Mouse (Mus musculus) retina, postnatal 7 days (tissue): ENCODE results near the gene Bin2.

Experiments
- DNase-seq: peaks from one replicate; pipeline ENCODE4 v3.0.0-alpha.2; 2012; ENCODE audit warnings: low read depth, low spot score

Bin2 gene

DNA sequence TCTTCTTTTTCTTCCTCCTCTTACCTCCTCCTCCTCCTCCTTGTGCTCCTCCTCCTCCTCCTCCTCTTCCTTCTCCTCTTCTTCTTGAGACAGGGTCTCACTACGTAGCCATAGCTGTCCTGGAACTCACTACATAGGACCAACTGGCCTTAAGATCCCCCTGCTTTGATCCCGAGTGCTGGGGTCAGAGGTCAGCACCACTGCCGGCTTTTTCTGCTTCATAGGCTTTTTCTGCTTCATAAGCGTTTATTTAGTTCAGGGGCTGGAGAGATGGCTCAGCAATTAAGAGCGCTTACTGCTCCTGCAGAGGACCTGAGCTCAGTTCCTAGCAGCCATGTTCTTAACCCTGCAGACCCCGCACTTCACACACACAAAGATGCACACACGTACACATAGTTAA, 12.4 kb upstream of the Bin2 start:
- no peak for DNase-seq

DNA sequence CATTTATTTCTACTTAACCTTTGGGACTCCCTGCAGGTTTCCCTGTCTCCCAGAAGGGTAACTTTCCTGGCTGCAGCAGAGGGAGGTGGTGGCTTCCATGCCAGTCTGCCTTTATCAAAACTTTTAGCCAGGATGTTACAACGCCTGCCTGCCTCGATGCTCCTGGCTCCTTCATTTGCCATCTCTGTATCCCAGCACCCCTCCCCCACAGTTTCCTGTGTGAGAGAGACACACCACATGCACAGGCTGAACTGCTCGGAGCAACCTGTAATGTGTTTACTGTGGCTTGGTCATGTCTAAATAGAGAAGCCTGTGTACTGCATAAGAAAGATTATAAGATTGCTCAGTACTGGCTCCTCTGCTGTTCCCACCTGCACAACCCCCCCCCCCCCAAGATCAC, 11.0 kb upstream of the Bin2 start:
- no peak for DNase-seq

DNA sequence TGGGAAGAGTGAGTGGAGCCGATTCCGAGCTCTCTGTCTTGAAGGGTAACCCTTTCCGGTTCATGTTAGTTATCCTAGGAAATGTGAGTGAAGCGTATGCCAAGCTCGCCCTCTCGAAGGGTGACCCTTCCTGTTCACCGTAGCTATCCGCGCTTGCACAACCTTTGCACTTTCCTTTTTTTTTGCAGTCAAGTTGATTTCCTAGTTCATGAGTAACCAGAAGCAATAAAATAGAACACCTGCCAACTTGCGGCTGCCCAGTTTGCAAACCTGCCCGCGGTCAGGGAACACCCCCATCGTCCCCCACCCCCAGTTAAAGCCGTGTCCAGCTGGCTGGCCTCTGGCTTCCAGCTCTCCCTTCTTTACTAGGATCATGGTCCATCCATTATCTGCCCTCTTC, 9.7 kb upstream of the Bin2 start:
- no peak for DNase-seq

DNA sequence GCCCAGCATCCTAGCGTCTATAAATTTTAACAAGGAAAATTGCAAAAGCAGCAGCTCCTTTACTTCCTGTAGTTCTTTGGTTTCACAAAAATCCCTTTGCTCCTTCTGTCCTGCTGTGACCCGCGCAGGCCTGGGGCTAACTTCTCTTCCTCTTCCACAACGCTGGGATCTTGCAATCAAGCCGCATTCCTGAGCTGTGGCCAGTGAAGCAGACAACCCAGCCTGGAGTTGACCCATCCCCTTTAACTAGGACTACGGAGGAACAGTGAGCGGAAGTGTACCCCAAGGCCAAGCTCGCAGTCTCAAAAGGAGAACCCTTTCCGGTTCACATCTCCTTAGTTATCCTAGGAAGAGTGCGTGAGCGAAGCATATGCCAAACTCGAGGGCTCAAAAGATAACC, 9.2 kb upstream of the Bin2 start:
- no peak for DNase-seq

DNA sequence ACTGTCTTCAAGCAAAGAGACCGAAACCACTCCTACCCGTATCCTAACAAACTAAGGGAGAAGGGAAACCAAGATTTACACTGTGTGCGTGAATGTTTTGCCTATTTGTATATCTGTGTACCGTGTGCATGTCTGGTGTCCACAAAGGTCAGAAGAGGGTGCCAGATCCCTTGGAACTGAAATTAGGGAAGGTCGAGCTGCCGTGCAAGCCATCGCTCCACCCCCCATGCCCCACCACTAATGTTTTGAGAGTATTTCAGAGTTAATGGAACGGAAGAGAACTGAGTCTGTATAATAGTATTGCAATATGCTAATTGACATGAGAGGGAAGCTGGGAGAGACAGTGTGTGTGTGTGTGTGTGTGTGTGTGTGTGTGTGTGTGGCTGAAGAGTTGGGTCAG, 8.3 kb upstream of the Bin2 start:
- no peak for DNase-seq

DNA sequence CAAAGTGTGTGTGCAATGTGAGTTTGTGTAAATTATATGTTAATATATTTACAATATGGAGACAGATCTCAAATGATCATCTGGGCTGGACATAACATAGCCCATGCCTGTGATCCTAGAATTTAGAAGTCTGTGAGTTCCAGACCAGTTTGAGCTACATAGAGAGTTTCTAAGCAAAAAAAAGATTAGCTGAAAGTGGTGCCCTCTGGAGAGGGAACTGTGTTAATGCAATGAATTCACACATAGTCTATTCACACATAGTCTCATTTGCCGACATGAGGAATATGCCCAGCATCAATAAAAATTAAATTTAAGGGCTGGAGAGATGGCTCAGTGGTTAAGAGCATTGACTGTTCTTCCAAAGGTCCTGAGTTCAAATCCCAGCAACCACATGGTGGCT, 7.2 kb upstream of the Bin2 start:
- no peak for DNase-seq

DNA sequence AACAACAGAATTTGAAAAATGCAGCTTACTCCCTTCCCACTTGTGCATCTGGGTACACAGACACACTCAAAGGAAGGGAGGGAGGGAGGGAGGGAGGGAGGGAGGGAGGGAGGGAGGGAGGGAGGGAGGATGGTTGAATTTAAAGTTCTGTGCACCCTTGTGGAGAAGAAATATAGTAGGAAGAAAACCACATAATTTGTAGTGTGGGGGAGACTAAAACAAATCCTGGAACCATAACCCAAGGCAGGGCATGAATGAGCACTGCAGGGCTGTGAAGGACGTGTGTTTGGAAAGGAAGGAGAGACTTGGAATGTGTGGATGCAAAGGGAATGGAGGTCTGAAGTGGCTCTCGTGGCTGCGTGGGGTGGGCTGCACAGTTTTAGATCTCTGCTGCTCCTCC, 6.1 kb upstream of the Bin2 start:
- DNase-seq: no peak

DNA sequence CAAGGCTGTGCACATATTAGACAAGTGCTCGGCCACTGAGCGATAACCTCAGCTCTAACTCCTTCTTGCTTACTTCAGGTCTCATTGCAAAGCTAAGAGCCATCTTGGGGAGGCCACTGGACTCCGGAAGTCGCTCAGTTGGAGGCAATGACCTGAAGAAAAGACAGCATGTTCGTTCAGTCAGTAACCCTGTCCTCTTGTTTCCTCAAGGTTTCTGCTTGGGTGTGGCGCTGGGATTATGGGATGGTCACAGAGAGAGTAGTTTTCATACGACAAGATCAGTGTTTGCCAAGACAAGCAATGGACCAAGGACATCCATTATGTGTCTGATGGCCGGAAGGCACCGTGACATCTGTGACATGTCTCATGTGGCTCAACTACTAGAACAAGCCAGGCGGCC, 5.2 kb upstream of the Bin2 start:
- no peak for DNase-seq

DNA sequence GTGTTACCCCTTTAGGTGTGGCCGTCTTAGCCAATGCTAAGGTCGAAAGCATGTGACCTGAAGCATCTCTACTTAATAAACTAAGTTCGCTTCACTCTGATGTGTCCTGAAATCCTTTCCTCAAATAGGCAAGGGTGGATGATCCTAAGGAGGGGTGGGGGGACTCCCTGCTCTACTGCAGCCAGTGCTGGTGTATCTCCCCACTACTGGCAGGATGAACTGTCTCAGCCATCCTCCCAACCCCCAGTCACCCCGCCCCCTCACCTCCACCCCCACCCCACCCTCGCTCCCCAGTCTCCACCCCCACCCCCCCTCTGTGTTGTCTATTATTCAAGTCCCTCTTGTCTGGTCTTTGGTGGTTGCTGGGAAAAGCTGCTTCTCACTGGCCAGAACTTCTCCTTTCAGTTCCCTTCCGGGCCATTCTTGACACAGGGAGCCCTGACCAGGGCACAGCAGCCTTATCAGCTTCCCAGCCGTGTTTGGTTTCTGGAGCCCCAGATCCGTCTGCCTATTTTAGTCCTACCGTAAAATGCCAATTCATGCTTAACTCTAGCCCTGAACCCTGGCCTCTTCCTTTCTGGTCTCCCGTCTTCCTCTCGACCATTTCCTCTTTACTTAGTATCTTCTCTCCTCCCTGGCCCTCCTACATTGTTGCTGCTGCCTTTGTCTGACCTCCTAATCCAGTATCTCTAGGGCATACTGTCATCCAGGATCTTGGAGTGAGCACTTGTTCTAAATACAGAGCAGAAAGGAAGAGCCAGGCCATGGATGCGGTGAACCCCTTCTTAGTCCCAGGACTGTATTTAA, 4.4 kb upstream of the Bin2 start:
- no peak for DNase-seq

DNA sequence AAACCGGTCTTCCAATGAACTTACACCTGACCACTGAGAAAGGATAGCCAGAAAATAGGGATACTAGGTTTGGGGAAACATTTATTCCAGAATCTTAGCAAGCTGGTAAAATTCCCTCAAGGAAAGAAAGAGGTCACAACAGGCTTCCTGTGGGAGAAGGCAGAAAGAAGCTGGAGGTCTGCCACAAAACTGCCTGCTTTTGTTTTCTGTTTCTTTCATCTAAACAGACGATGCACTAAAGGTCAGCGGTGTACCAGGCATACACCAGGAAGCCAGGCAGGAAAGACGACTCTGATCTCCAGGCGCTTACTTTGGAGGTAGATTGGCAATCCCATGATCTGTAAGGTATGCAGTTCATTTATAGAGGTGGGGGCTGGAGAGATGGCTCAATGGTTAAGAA, 1.5 kb upstream of the Bin2 start:
- no peak for DNase-seq

DNA sequence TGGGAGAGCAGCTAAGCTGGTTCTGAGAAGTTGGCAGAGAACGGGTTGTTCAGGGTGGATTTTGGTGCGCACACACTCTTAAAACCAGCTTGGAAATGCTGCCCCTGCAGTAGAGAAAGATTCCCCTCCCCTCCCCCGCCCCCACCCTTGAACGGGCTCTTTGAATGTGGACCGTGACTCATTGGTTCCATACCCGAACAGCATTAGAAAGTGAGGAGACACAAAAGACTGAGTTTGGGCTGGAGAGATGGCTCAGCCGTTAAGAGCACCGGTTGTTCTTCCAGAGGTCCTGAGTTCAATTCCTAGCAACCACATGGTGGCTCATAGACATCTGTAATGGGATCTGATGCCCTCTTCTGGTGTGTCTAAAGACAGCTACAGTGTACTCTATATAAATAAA, 651 bp upstream of the Bin2 start:
- DNase-seq: no peak

DNA sequence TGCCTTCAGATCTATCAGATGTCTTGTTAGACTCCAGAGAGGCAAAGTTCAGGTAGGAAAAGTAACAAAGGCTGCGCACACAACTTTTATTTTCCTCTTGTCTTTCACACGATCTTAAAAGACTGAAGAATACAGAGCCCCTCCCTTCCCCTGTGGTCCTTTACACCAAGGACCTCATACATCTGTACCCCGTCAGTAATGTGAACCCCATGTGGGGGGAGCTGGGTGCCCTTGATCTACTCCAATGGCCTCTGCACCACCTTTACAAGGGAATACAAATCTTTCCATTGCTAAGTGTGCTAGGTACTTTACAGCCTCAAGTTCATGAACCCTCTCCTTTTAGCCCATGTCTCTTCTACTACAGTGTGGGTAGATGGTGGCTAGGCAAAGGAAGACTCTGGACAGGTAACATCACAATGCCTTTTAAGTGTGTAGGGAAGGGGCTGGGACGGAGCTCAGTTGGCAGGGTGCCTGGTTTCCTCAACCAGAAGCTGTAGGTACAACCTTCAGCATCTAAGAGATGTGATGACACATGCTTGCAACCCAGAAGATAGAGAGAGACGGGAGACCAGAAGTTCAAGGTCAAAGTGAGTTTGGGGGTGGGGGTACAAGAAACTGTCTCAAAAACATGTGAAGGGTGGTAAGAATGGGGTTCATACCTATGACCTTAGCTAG, 1.3 kb downstream of the Bin2 start:
- DNase-seq: no peak

DNA sequence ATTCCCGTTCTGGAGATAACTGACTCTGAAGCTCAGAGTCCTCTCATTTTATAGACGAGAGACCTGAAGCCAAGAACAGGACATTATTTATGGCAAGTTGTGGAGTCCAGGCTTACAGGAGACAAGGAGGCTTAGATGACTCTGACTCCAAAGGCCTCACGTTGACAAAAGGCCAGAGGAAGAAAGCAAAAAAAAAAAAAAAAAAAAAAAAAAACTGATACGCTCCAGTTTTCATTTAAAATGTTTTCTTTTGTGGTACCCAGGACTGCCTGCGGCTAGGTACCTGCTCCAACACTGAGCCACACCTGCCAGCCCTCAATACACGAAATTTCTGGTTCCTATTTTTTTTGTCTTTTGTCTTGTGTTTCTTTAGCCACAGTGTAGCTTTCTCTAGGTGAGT, 1.9 kb downstream of the Bin2 start:
- no peak for DNase-seq

DNA sequence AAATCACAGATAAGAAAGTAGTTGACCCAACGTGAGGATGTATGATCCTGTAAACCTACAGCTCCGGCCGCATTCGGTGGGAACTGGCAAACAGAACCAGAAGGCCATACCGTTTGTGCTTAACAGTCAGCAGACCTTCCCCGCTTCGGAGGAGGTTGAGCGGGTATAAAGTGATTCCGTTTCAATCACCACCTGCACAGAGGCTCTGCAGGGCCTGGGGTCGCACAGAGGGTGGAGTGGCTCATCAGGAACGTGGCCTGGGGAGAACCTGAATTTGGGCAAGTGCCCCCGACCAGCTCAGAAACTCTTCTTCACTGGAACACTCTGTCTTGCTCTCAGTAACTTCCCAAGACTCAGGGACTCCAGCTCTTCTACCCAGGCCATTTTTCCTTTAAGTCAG, 2.5 kb downstream of the Bin2 start:
- no peak for DNase-seq

DNA sequence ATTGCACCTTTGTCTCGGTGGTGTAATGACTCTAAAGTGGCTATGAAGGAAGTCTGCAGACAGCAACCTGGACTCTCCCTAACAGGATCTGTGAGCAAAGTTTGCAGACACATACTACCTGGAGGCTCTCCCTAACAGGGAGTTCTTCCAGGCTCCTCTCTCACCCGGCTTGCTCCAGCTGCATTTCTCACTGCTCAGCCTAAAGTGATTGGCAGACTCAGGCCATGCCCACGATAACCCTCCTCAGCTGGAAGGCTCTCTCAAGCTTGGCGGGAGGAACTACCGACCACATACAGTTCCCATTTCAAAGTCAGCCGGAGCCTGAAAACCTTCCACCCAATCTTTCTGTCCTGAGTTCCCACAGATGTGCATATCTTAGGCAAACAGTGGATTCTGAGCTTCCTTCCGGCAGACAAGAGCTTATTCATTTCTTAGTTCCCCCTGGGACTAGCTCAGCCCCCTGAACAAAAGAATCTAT, 3.1 kb downstream of the Bin2 start:
- no peak for DNase-seq

DNA sequence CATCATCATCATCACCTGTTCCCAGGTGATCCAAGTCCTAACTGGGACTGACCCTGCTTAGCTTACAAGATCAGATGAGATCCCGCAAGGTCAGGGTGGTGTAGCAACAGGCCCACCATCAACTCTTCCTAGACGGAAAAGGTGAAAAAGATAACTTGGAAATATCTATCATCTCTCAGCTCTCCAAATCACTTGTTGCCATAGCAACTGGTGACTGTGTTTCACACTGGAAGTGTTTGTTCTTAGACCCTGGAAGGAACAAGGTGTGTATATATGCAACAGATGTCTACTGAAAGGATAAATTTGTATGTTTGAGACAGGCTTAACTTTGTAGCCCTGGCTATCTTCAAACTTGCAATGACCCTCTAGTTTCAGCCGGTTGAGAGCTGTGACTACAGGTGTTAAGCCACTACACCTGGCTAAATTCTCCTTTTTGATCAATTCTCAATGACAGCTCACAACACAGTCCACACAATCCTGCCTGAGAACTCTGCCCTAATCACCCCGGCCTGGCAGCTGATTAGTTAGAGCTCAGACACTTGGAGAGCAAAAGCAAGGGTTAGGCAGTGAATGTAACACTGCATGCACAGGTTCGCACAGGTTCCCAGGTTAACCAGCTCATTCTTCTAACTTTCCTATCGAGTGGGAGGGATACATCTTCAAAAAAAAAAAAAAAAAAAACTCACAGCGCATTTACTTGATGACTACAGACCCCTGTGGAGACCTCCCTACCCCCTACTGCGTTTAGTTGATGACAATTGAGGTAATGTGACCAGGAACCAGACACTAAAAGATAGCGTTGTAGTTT, 3.7 kb downstream of the Bin2 start:
- DNase-seq: no peak

DNA sequence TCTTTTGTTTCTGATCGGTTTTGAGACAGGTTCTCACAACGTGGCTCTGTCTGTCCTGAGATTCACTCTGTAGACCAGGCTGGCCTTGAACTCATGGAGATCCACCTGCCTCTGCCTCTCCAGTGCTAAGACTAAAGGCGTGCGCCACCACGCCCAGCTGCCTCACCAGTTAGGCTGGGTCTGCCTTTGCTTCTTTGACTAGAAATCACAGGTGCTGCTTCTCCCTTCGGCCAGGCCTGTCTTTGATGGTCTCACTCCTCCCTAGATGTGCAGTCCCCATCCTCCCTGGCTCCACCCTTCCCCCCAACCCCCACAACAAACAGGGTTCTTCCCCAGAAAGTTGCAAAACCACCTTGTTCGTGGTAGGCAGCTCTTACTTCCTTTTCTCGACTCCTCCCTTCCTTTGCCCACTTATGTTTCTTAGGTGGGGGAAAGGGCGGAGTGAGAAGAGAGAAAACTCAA, 4.5 kb downstream of the Bin2 start:
- no peak for DNase-seq

DNA sequence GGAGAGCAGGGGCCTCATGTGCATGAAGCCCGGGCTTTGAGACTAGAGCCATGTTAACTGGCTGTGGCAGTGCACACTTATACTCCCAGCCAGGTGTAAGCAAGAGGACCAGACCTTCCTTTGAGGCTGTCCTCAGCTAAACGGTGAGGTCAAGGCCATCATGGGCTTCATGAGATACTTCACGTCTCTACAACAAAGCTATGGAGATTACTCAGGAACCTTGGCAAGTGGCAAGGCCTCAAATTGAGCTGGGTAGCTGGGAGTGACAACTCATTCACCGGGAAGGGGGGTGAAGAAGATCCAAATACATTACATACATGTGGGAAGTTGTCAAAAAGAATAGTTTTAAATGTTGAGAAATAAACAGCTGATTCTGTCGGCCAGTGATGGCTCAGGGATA, 8.5 kb downstream of the Bin2 start:
- DNase-seq: no peak

DNA sequence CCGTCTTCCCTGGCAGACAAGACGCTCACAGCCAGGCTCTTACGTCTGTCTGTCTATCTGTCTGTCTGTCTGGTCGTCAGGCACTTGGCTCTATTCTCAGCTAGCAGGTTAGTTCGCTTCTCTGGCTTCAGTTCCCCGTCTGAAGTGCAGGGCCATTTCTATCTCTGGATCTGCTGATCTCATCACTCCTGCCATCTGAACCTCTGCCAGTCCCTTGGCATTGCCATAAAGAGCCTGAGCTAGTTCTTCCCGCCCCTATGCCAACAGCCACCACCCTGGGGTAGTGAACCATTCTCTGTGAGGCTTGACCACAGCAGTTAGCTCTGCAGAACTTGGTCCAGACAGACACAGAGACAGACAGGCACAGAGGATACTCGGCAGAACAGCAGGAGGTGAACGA, 9.0 kb downstream of the Bin2 start:
- DNase-seq: no peak

DNA sequence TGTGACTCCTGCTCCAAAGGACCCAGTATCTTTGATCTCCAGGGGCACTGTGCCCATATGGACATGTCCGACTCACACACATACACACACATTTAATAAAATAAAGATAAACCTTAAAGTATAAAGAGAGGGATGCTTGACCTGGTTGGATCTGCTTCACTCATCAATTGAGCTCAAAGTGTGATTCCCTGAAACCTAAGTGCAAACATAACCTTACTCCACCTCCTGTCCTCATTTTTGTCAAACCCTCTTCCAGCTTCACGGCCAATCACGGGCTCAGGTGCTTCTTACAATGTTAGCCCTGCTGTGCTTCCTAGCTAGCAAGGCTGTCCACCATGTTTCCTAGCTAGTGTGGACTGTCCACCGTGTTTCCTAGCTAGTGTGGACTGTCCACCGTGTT, 14.2 kb downstream of the Bin2 start:
- DNase-seq: no peak

DNA sequence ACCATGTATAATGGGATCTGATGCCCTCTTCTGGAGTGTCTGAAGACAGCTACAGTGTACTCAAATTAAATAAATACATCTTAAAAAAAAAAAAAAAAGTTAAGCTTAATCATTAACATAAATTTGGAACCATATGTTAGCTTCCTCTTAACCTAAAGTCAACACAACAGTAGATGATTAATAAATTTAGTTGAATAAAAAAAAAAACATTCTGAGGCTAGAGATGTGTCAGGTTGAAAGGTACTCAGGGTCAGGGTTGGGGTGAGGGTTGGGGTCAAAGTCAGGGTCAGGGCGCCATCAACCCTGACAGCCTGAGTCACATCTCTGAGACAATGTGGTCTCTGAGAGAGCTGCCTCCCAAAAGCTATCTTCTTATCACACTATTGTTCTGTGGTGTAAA, 15.1 kb downstream of the Bin2 start:
- DNase-seq: no peak

DNA sequence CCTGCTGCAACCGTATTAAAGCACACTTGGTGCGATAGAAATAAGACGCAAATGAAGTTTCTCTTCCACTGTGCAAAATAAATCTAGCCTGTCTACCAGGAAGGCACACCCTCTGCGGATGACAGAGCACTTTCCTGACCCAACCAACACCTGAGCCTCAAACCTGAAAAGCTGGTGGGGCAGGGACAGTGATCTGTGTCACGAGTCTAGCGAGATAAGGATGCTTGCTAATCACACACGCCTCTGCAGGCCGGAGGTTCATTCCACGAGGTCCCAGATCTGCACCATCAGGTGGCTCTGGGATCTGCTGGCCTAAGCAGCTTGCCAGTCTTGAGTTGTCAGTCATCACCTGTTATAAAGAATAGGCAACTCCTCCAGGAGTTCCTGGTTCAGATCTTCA, 17.7 kb downstream of the Bin2 start:
- no peak for DNase-seq

DNA sequence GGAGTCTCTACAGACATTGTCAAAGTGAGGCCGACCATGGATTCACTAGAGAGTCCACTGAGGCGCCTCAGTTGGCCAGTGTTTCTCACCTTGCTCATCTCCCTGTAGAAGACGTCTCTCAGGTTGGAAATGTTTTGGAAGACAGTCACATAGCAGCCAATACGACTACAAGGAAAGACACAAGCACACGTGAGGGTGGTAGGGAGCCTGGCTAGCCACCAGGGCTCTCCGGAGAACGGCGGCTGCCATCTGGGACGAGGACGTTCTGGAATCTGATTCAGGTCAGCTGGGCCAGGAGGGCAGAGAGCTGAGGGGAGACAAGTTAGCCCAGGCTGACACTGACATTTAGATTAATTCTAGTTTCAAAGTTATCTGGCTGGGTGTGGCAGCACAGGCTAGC, 19.2 kb downstream of the Bin2 start:
- no peak for DNase-seq
